Mouse (Mus musculus) C2C12 (cell line): ENCODE measurements around the gene Timm8b.

Experiments used
- CEBPB ChIP-seq: IDR thresholded peaks from one replicate; pipeline ENCODE4 v1.6.1; 2011; ENCODE audit warnings: low read depth, mild to moderate bottlenecking, control low read depth, moderate library complexity
- CTCF ChIP-seq: IDR thresholded peaks from one replicate; pipeline ENCODE4 v1.5.1; 2011; ENCODE audit not compliant: control insufficient read depth, insufficient read depth, insufficient read length
- FOSL1 ChIP-seq: IDR thresholded peaks from one replicate; pipeline ENCODE4 v1.8.0; 2011; ENCODE audit warnings: mild to moderate bottlenecking, low read length; ENCODE audit not compliant: poor library complexity, insufficient read depth, severe bottlenecking
- MAX ChIP-seq: IDR thresholded peaks from one replicate; pipeline ENCODE4 v1.6.1; 2011; ENCODE audit warnings: mild to moderate bottlenecking, control low read depth
- MYOG ChIP-seq: IDR thresholded peaks from one replicate; pipeline ENCODE4 v1.6.1; 2011; ENCODE audit not compliant: control insufficient read depth, insufficient read length; ENCODE audit errors: extremely low read depth
- USF1 ChIP-seq: IDR thresholded peaks from one replicate; pipeline ENCODE4 v1.6.1; 2011; ENCODE audit warnings: low read depth, mild to moderate bottlenecking, control low read depth, moderate library complexity

DNA sequence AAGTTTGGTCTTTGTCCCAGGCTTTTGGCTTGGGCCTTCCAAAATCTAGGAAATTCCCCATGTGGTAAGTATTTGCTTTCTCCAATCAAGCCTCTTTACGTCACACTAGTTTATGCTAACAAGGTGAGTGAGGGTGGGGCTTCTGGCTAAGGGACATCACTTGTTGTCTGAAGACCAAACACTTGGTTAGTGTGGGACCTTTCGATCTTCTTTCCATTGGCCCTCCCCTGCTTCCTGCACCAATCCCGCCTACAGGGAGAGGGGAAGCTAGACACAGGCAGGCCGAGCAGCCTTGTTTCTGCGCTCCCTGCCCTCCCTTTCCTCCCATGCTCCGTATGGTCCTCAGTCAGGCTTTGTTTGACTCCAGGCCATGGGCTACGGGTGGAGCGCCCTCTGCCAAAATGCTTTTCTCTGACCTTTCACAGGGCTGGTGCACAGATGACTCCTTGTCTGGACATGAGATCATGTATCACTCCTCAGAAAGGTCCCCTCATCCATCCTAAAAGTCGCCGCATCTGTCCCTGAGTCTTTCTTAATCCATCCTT lies 43.2 kb downstream of the Timm8b start:
- no peak for TF ChIP-seq FOSL1
- TF ChIP-seq MYOG, result no peak
- no peak for TF ChIP-seq USF1
- TF ChIP-seq CTCF, result no peak
- no peak for TF ChIP-seq MAX
- no peak for TF ChIP-seq CEBPB
